Mouse (Mus musculus) heart, adult 9 months (tissue): ENCODE measurements around the gene Scfd2.

ENCODE experiments used
- DNase-seq, 2 experiments: peaks; one replicate each; pipeline ENCODE4 v3.0.0; 2022; ENCODE audit warnings: low spot score in 2 of 2

Scfd2 gene

GRCm38 (mm10) chr5:74455510-74456269 lies 75.9 kb downstream of the Scfd2 start:
- DNase-seq: no peak

- no peak for DNase-seq
These were observed 76.5 kb downstream of the Scfd2 start for GRCm38 (mm10) chr5:74455094-74455493.

GRCm38 (mm10) chr5:74450977-74451376 lies 80.6 kb downstream of the Scfd2 start:
- no peak for DNase-seq

- DNase-seq: no peak
These were observed 83.8 kb downstream of the Scfd2 start for GRCm38 (mm10) chr5:74447517-74448334.

- peak in 1 of 2 experiments; percentile 4 for DNase-seq
These were observed 85.7 kb downstream of the Scfd2 start for GRCm38 (mm10) chr5:74445861-74446260.

- DNase-seq: no peak
These were observed 93.2 kb downstream of the Scfd2 start for GRCm38 (mm10) chr5:74438353-74438752.

- DNase-seq: peak; percentile 12 to 61
These were observed 97.9 kb downstream of the Scfd2 start for GRCm38 (mm10) chr5:74433580-74434147.

GRCm38 (mm10) chr5:74432879-74433539 lies 98.5 kb downstream of the Scfd2 start:
- DNase-seq: no peak

GRCm38 (mm10) chr5:74420615-74421132 lies 110.9 kb downstream of the Scfd2 start:
- DNase-seq: no peak

GRCm38 (mm10) chr5:74412557-74412956 lies 119.0 kb downstream of the Scfd2 start:
- no peak for DNase-seq

- DNase-seq: no peak
These were observed 126.7 kb downstream of the Scfd2 start for GRCm38 (mm10) chr5:74404887-74405286.

- DNase-seq: peak in 1 of 2 experiments; percentile 15
These were observed 127.5 kb downstream of the Scfd2 start for GRCm38 (mm10) chr5:74404083-74404482.

GRCm38 (mm10) chr5:74402626-74403025 lies 128.9 kb downstream of the Scfd2 start:
- DNase-seq: no peak

- DNase-seq: no peak
These were observed 139.8 kb downstream of the Scfd2 start for GRCm38 (mm10) chr5:74391806-74392205.

GRCm38 (mm10) chr5:74391346-74391745 lies 140.2 kb downstream of the Scfd2 start:
- DNase-seq: no peak

- DNase-seq: no peak
These were observed 142.7 kb downstream of the Scfd2 start for GRCm38 (mm10) chr5:74388849-74389248.

- DNase-seq: peak; percentile 11 to 31
These were observed 143.5 kb downstream of the Scfd2 start for GRCm38 (mm10) chr5:74388101-74388500.

GRCm38 (mm10) chr5:74387143-74387886 lies 144.2 kb downstream of the Scfd2 start:
- DNase-seq: peak; percentile 30 to 47

- no peak for DNase-seq
These were observed 151.5 kb downstream of the Scfd2 start for GRCm38 (mm10) chr5:74380045-74380444.

GRCm38 (mm10) chr5:74366710-74367101 lies 164.9 kb downstream of the Scfd2 start:
- DNase-seq: no peak
